Mouse (Mus musculus) small intestine, adult 2 months (tissue): ENCODE results near the gene Olfr918. TPM values are rescaled to one million over a fixed set of nuclear protein-coding genes. Genes with fewer than 3 reads are reported as not detected.
A peak's percentile ranks its signal among the peaks of the same experiment; 100 is the strongest.

Experiments
- H3K27ac ChIP-seq: fragments of 200-500 bp; 2 replicates; pipeline ENCODE4 v1.5.1; 2012; ENCODE audit warnings: low read depth, low read length, control low read depth, inconsistent platforms; ENCODE audit not compliant: insufficient read depth
- H3K27me3 ChIP-seq: fragments of 200-500 bp; 2 replicates; pipeline ENCODE4 v1.6.1; 2012; ENCODE audit warnings: mild to moderate bottlenecking, moderate library complexity, low read length, inconsistent platforms; ENCODE audit not compliant: control insufficient read depth, insufficient read depth
- H3K36me3 ChIP-seq: fragments of 200-500 bp; 2 replicates; pipeline ENCODE4 v1.6.1; 2012; ENCODE audit warnings: mild to moderate bottlenecking, low read length, control low read depth, inconsistent platforms; ENCODE audit not compliant: control insufficient read depth, insufficient read depth
- H3K4me1 ChIP-seq: fragments of 200-500 bp; 2 replicates; pipeline ENCODE4 v1.6.1; 2012; ENCODE audit warnings: low read length, inconsistent platforms, mixed read lengths; ENCODE audit not compliant: control insufficient read depth, insufficient read depth, insufficient read length
- H3K4me3 ChIP-seq: fragments of 200-500 bp; 2 replicates; pipeline ENCODE4 v1.5.1; 2012; ENCODE audit warnings: low read depth, mild to moderate bottlenecking, control low read depth, inconsistent platforms, low read length, moderate library complexity
- CTCF ChIP-seq: fragments of 200-500 bp; IDR thresholded peaks from 2 replicates; pipeline ENCODE4 v1.5.1; 2012; ENCODE audit warnings: low read depth, mild to moderate bottlenecking, control low read depth, inconsistent platforms, low read length, moderate library complexity, mixed read lengths; ENCODE audit not compliant: insufficient replicate concordance, insufficient read length; ENCODE audit errors: extremely low read depth
- POLR2A ChIP-seq: fragments of 200-500 bp; IDR thresholded peaks from 2 replicates; pipeline ENCODE4 v1.6.1; 2012; ENCODE audit warnings: low read depth, mild to moderate bottlenecking, control low read depth, inconsistent platforms, low read length, moderate library complexity
- WGBS: fragments of 180-500 bp; shearing (Covaris S2); methylation state at CpG from one replicate; pipeline ENCODE4 v1.1.7; 2018; 5-methylcytosine and 5-hydroxymethylcytosine counted together
- polyA plus RNA-seq: library from polyadenylated mRNA; depleted of rRNA; stranded (reverse); fragments of >200 nt; gene quantifications from 2 replicates; pipeline ENCODE4 v1.2.3, GENCODE M21; 2012; rRNA removed

Gene Olfr918
- not detected in 2 replicates for polyA plus RNA-seq

- Histone ChIP-seq H3K4me3 (no peak within 1 kb of the TSS), H3K27me3 (no peaks in the 10 kb centered on the region), H3K36me3 (no peaks in the 10 kb centered on the region), H3K4me1 (no peaks in the 10 kb centered on the region), H3K27ac (no peak within 1 kb of the TSS)
- TF ChIP-seq CTCF (no peak), POLR2A (no peak)
- WGBS: 77% methylated on average over 2 of the region's 2 CpGs
These were observed at the start of gene Olfr918 for GRCm38 (mm10) chr9:38674501-38674900. Olfr918 (minus strand) TSS chr9:38674601.

DNA sequence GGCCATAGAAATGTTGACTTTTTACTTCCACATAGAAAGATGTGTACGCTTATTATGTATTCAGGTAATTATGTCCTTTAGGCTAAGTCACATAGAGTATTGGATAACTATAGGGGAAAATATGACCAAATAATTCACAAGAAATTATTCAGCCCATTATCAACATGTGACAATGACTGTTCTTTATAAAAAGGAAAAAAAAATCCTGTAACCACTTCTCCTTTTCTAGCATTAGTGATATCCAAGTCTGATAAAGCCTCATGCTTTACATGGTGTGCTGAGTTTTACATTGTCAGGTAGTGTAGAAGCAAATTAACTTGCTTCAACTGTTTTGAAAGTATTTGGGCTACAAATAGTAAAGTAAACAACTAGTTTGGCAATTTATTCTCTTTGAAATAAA, 49.6 kb upstream of the Olfr918 start:
- Histone ChIP-seq H3K27ac (no peak overlapping the region), H3K27me3 (no peaks in the 10 kb centered on the region), H3K36me3 (peaks cover 36% of the 10 kb centered on the region), H3K4me1 (peaks cover 7% of the 10 kb centered on the region; the same call in 1 of the 2 replicates), H3K4me3 (no peak overlapping the region)
- TF ChIP-seq POLR2A (no peak), CTCF (no peak)
- WGBS: 93% methylated on average over 1 of the region's 1 CpGs

GRCm38 (mm10) chr9:38718927-38719441, 44.6 kb upstream of the Olfr918 start:
- Histone ChIP-seq H3K4me3 (peak overlapping the region; percentile 31; the same call in 1 of the 2 replicates), H3K36me3 (peaks cover 14% of the 10 kb centered on the region), H3K27me3 (no peaks in the 10 kb centered on the region), H3K4me1 (peaks cover 7% of the 10 kb centered on the region; the same call in 1 of the 2 replicates), H3K27ac (peak overlapping the region; percentile 14; the same call in 1 of the 2 replicates)
- TF ChIP-seq CTCF: no peak
- no peak for TF ChIP-seq POLR2A
- WGBS: 2% methylated on average over 3 of the region's 3 CpGs

DNA sequence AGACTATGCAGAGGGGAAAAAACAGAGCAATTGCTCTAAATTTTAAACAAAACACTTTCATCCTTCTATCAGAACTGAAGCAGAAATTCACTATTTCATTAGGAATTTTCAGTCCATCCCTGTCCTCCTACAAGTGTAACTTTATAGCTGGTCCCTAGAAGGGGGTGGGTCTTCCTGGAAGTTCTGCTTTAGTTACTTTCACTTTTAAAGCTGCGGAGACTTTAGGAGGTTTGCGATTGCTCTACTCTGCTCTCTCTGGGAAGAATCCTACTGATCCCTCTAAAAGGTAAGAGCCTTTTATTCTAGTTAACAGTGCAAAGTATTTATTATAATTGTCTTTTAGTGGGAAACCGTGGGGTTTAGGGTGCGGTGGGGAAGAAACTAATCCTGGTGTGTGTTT, 43.7 kb upstream of the Olfr918 start, which contains the start of gene Vwa5a:
Gene Vwa5a, plus strand, starts transcription at position 167 of the 400 bp plus-strand sequence.
- Histone ChIP-seq H3K27ac (peak within 1 kb of the TSS; percentile 46), H3K27me3 (no peaks in the 10 kb centered on the region), H3K4me3 (peak within 1 kb of the TSS; percentile 31; the same call in 1 of the 2 replicates), H3K4me1 (peaks cover 7% of the 10 kb centered on the region; the same call in 1 of the 2 replicates), H3K36me3 (peaks cover 7% of the 10 kb centered on the region)
- WGBS: 0% methylated on average over 4 of the region's 4 CpGs
- TF ChIP-seq CTCF: no peak

DNA sequence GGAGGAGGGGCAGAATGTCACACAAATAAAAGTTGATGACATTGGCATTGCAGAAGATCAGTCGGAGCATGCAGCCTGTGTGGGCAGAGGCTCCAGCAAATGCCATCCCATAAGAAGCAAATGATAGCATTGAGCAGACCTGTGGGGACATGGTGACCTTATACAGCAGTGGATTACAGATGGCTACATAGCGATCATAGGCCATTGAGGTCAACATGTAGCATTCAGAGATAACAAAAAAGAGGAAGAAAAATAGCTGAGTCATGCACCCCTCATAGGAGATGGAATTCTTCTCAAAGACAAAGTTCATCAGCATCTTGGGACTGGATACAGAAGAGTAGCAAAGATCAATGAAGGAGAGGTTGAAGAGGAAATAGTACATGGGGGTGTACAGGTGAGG, 1.5 kb downstream of the Olfr918 start:
- WGBS: 82% methylated on average over 2 of the region's 2 CpGs
- no peak overlapping the region for H3K27ac ChIP-seq
- no peaks in the 10 kb centered on the region for H3K27me3 ChIP-seq
- H3K4me1 ChIP-seq: no peaks in the 10 kb centered on the region
- no peaks in the 10 kb centered on the region for H3K36me3 ChIP-seq
- H3K4me3 ChIP-seq: no peak overlapping the region
- TF ChIP-seq CTCF (no peak), POLR2A (no peak)

GRCm38 (mm10) chr9:38665742-38666141, 8.7 kb downstream of the Olfr918 start, which contains the start of gene Olfr917:
Olfr917 (minus strand) TSS chr9:38665842.
- WGBS: 68% methylated on average over 1 of the region's 1 CpGs
- Histone ChIP-seq H3K27me3 (no peaks in the 10 kb centered on the region), H3K36me3 (no peaks in the 10 kb centered on the region), H3K4me1 (no peaks in the 10 kb centered on the region), H3K4me3 (no peak within 1 kb of the TSS), H3K27ac (no peak within 1 kb of the TSS)
- no peak for TF ChIP-seq POLR2A
- no peak for TF ChIP-seq CTCF

DNA sequence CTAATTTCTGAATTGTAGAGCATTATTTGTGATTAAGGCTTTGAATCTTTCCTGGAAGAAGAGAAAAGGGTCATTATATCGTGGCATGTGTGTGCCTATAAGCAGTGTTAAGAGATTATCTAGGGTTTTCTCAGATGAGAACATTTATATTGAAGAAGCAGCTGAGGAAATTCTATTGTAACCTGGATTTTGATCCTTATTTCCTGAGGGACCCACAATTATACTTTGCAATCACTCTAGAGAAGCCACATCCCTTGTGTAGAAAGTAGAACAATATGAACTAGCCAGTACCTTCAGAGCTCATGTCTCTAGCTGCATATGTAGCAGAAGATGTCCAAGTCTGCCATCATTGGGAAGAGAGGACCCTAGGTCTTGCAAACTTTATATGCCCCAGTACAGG, 14.6 kb downstream of the Olfr918 start, which contains the start of gene Olfr916:
Gene Olfr916, minus strand, starts transcription at position 101 of the 400 bp plus-strand sequence.
- WGBS: 44% methylated on average over 1 of the region's 1 CpGs
- Histone ChIP-seq H3K36me3 (no peaks in the 10 kb centered on the region), H3K4me1 (no peaks in the 10 kb centered on the region), H3K4me3 (no peak within 1 kb of the TSS), H3K27ac (no peak within 1 kb of the TSS), H3K27me3 (no peaks in the 10 kb centered on the region)
- no peak for TF ChIP-seq CTCF
- no peak for TF ChIP-seq POLR2A
